ENCODE assay signal across 9 mouse cellular contexts in the genomic region with DNA sequence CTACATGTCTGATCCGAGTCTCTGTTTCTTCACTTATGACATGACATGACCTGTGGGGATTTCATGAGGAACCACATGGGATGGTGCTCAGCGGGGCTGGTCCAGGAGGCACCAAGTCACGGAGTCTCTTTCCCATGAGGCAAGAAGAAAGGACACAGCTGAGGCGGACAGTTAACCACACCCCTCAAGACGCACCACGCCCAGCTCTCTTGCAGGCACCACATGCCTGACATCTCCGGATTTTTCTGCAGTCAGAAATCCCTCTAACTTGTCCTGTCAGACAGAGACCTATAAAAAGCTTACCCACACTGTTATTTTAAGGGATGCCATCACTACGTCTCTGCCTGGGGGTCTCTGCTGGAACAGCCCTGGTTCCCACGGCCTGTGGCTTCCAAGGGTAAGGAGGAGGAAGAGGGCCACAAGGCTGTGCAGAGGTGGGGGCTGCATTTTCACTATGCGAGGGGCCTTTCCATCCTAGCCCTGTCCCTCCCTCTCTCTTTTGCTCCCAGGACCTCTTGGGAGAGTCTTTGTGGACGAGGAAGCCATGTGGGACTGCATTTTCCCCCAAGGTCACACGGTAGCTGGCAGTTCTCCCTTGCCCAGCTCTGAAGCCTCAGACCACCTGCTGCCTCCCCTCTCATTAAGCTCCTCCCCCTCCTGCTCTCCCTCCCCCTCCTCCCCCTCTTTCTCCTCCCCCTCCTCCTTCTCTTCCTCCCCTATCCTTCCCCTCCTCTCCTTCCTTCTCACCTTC.
DNase-seq lines count a peak whose midpoint lies in the region; ATAC-seq and TF ChIP-seq lines count a peak whose summit lies in the region.
"Had no signal": no experiment of that assay in that cellular context is flagged by ENCODE, and none has a peak within 500 bp of the region (broad histone marks: within the 10 kb centered on the region; RNA-seq: fewer than 3 reads in every experiment).

No protein-coding gene starts in this region.

- intact Hi-C loops in heart, postnatal 36 days (cut with DNase I) = no loop called here

- H3K4me3 ChIP-seq in ES-Bruce4 (ENCODE audit: low read depth, low read length) = no peak overlapping the region
- H3K4me3 ChIP-seq in heart, embryonic 10.5 days = no peak overlapping the region
- no peak overlapping the region for H3K4me3 ChIP-seq in lung, postnatal 0 days (ENCODE audit: low read depth, low read length)
- H3K4me3 ChIP-seq: myocyte had no signal

- no peak overlapping the region for H3K4me2 ChIP-seq in lung, postnatal 0 days (replicated peaks; ENCODE audit: low read depth, low read length)

- ATAC-seq in lung, postnatal 0 days = peak; percentile 52
- no peak for ATAC-seq in megakaryocyte, adult 5-6 weeks (ENCODE audit: poor library complexity, severe bottlenecking)

- H3K9me3 ChIP-seq in ES-Bruce4 (replicated peaks; ENCODE audit: control insufficient read depth, insufficient read depth, low read length, poor library complexity, severe bottlenecking) = no peaks in the 10 kb centered on the region
- no peaks in the 10 kb centered on the region for H3K9me3 ChIP-seq in heart, embryonic 10.5 days
- no peaks in the 10 kb centered on the region for H3K9me3 ChIP-seq in lung, postnatal 0 days (ENCODE audit: low read length)

- peak; percentile 51 to 52 for DNase-seq in heart, adult 18-20 months
- DNase-seq in heart, postnatal 36 days = no peak
- DNase-seq in heart, embryonic 10.5 days (ENCODE audit: low spot score) = no peak
- peak; percentile 57 for DNase-seq in lung, postnatal 0 days (ENCODE audit: low spot score)
- no peak for DNase-seq in urinary bladder, postnatal 25 days (ENCODE audit: low spot score)
- DNase-seq in cerebellum, postnatal 14 days = no peak

- H3K27me3 ChIP-seq in ES-Bruce4 (ENCODE audit: control insufficient read depth, insufficient read depth, low read length, poor library complexity, severe bottlenecking) = no peaks in the 10 kb centered on the region
- H3K27me3 ChIP-seq in heart, embryonic 10.5 days (ENCODE audit: insufficient read depth, poor library complexity, severe bottlenecking) = peaks cover 56% of the 10 kb centered on the region
- no peaks in the 10 kb centered on the region for H3K27me3 ChIP-seq in lung, postnatal 0 days (replicated peaks; ENCODE audit: insufficient read depth, low read length)

- H3K36me3 ChIP-seq in ES-Bruce4 (ENCODE audit: control insufficient read depth, insufficient read depth, low read length, poor library complexity, severe bottlenecking) = no peaks in the 10 kb centered on the region
- no peaks in the 10 kb centered on the region for H3K36me3 ChIP-seq in heart, embryonic 10.5 days
- no peaks in the 10 kb centered on the region for H3K36me3 ChIP-seq in lung, postnatal 0 days (ENCODE audit: insufficient read depth, low read length)

- WGBS in heart, embryonic 10.5 days = 15% methylated on average over 12 of the region's 12 CpGs
- WGBS in lung, postnatal 0 days = 20% methylated on average over 12 of the region's 12 CpGs

- H3K27ac ChIP-seq in ES-Bruce4 (ENCODE audit: insufficient read depth, low read length) = no peak overlapping the region
- H3K27ac ChIP-seq in heart, embryonic 10.5 days = peak overlapping the region; percentile 73
- no peak overlapping the region for H3K27ac ChIP-seq in lung, postnatal 0 days (ENCODE audit: low read length)

- no peak for TF ChIP-seq CTCF in ES-Bruce4 (IDR thresholded peaks at IDR 0.05; ENCODE audit: low read depth, low read length)
- TF ChIP-seq CTCF in lung, postnatal 0 days (IDR thresholded peaks at IDR 0.05) = no peak

- no peak for TF ChIP-seq POLR2A in ES-Bruce4 (IDR thresholded peaks at IDR 0.05; ENCODE audit: insufficient read depth, low read length)

- 0 out of 2 replicates have a peak, but pooled peaks have one; percentile 10 for TF ChIP-seq EP300 in ES-Bruce4 (IDR thresholded peaks at IDR 0.05; ENCODE audit: insufficient read depth, low read depth, low read length)
- no peak for TF ChIP-seq EP300 in lung, postnatal 0 days (IDR thresholded peaks at IDR 0.05)

- no peak overlapping the region for H3K9ac ChIP-seq in ES-Bruce4 (ENCODE audit: low read depth, poor library complexity, severe bottlenecking)
- no peak overlapping the region for H3K9ac ChIP-seq in lung, postnatal 0 days (replicated peaks; ENCODE audit: low read depth)

- H3K4me1 ChIP-seq in ES-Bruce4 (ENCODE audit: control insufficient read depth, insufficient read depth, low read length) = peaks cover 7% of the 10 kb centered on the region
- peaks cover 64% of the 10 kb centered on the region for H3K4me1 ChIP-seq in heart, embryonic 10.5 days
- H3K4me1 ChIP-seq in lung, postnatal 0 days (ENCODE audit: insufficient read depth, low read depth, low read length) = 0 out of 2 replicates have a peak, but pooled peaks cover 3% of the 10 kb centered on the region

Comparison
In these comparisons a context has a peak if more than half of its experiments do, and no peak if none do; other contexts are left out.
1. DNase-seq: peak in heart, adult 18-20 months (2 of 2) and lung, postnatal 0 days (single experiment); none in heart, postnatal 36 days (0 of 2), heart, embryonic 10.5 days (single experiment), urinary bladder, postnatal 25 days (single experiment) and cerebellum, postnatal 14 days (0 of 2).